Comparison of ENCODE assay signal across 20 mouse cellular contexts in the genomic region with DNA sequence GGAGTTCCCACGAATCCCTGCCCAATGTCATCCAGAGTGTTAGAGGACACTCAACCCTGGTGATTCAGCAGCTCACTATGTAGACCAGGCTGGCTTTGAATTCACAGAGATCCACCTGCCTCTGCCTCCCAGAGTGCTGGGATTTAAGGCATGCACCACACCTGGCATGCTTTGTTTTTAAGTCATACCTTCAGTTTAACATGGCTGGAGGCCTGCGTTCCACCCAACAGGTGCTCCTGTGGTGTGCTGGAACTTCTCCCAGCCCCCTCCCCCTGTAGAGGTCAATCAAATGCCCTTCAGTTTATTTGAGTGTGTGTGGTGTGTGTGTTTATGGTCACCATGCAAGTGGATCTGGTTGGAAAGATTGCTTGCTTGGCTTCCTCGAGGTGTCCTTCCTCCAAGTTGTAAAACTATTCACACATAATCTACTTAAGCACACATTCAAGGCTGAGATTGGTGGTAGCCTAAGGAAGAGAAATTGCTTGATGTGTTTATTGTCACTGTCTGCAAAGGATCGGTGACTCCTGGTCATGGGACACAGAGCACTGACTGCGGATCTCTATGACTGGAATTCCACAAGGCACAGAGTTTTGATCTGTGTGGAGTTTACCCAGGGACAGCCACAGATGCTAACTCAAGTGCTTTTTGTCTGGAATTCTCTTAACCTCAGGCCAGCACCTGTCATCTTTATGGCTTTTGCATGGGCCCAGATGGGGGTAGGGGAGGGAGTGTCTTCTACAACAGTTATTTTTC. TPM values are rescaled to one million over a fixed set of nuclear protein-coding genes. Genes with fewer than 3 reads are reported as not detected.
DNase-seq lines count a peak whose midpoint lies in the region; ATAC-seq and TF ChIP-seq lines count a peak whose summit lies in the region.
"Had no signal": no experiment of that assay in that cellular context is flagged by ENCODE, and none has a peak within 500 bp of the region (broad histone marks: within the 10 kb centered on the region; RNA-seq: fewer than 3 reads in every experiment).

No protein-coding gene starts in this region.

- no peaks in the 10 kb centered on the region for H3K9me3 ChIP-seq in hindbrain, embryonic 10.5 days
- H3K9me3 ChIP-seq in hindbrain, embryonic 11.5 days (ENCODE audit: control insufficient read depth, low read length), result no peaks in the 10 kb centered on the region
- no peaks in the 10 kb centered on the region for H3K9me3 ChIP-seq in limb, embryonic 12.5 days
- H3K9me3 ChIP-seq in limb, embryonic 10.5 days (replicated peaks), result no peaks in the 10 kb centered on the region
- H3K9me3 ChIP-seq in intestine, embryonic 15.5 days, result no peaks in the 10 kb centered on the region
- H3K9me3 ChIP-seq: embryonic facial prominence, embryonic 10.5 days; forebrain, embryonic 13.5 days; heart, embryonic 12.5 days; hindbrain, embryonic 12.5 days had no signal

- no peak overlapping the region for H3K9ac ChIP-seq in hindbrain, embryonic 11.5 days (ENCODE audit: low read depth, low read length)
- no peak overlapping the region for H3K9ac ChIP-seq in limb, embryonic 12.5 days (replicated peaks)
- no peak overlapping the region for H3K9ac ChIP-seq in intestine, embryonic 15.5 days
- H3K9ac ChIP-seq: forebrain, embryonic 13.5 days; forebrain, postnatal 0 days; heart, embryonic 12.5 days; hindbrain, embryonic 12.5 days had no signal

- TF ChIP-seq POLR2A in myocyte (IDR thresholded peaks at IDR 0.05; ENCODE audit: insufficient read length, low read depth), result no peak

- no peak for DNase-seq in hindbrain, embryonic 10.5 days (ENCODE audit: low spot score)
- no peak for DNase-seq in hindbrain, embryonic 11.5 days (ENCODE audit: low spot score)
- DNase-seq in limb, embryonic 10.5 days (ENCODE audit: low spot score), result no peak
- DNase-seq in right cerebral cortex, postnatal 14 days, result no peak
- no peak for DNase-seq in cerebellum, adult 9-11 months
- DNase-seq: adrenal gland, adult 8-10 months; B cell, adult 2 months; cerebellum, adult 18-20 months; cerebellum, postnatal 10 days; forebrain, postnatal 0 days; gastrocnemius, postnatal 14 days had no signal

- no peak overlapping the region for H3ac ChIP-seq in myocyte (ENCODE audit: control insufficient read depth, insufficient read length)

- no peak overlapping the region for H3K4me2 ChIP-seq in hindbrain, embryonic 11.5 days (replicated peaks; ENCODE audit: low read depth, low read length)
- no peak overlapping the region for H3K4me2 ChIP-seq in limb, embryonic 12.5 days
- H3K4me2 ChIP-seq in intestine, embryonic 15.5 days (replicated peaks), result no peak overlapping the region
- H3K4me2 ChIP-seq in myocyte (ENCODE audit: low read depth), result no peak overlapping the region
- H3K4me2 ChIP-seq: forebrain, embryonic 13.5 days; heart, embryonic 12.5 days; hindbrain, embryonic 12.5 days had no signal

- ATAC-seq in hindbrain, embryonic 11.5 days (ENCODE audit: low FRiP score), result no peak
- 0 out of 2 replicates have a peak, but pooled peaks have one; percentile 15 for ATAC-seq in limb, embryonic 12.5 days (ENCODE audit: insufficient number of reproducible peaks, insufficient read depth, low FRiP score, low TSS enrichment, low read depth)
- peak; percentile 60 for ATAC-seq in intestine, embryonic 15.5 days
- ATAC-seq: CD4-positive, CD25-positive, alpha-beta regulatory T cell, adult 4 months; forebrain, embryonic 13.5 days; forebrain, postnatal 0 days; hindbrain, embryonic 16.5 days had no signal

- no peaks in the 10 kb centered on the region for H3K79me2 ChIP-seq in myocyte (ENCODE audit: control insufficient read depth, insufficient read depth)

- peak overlapping the region; percentile 35; the same call in 1 of the 2 replicates for H3K27ac ChIP-seq in hindbrain, embryonic 10.5 days
- H3K27ac ChIP-seq in hindbrain, embryonic 11.5 days (ENCODE audit: low read depth, low read length), result no peak overlapping the region
- H3K27ac ChIP-seq in limb, embryonic 12.5 days, result no peak overlapping the region
- H3K27ac ChIP-seq in limb, embryonic 10.5 days, result no peak overlapping the region
- peak overlapping the region; percentile 51; the same call in 1 of the 2 replicates for H3K27ac ChIP-seq in intestine, embryonic 15.5 days
- H3K27ac ChIP-seq: embryonic facial prominence, embryonic 10.5 days; forebrain, embryonic 13.5 days; hindbrain, embryonic 12.5 days had no signal

- peaks cover 10% of the 10 kb centered on the region; the same call in 1 of the 2 replicates for H3K27me3 ChIP-seq in hindbrain, embryonic 10.5 days (ENCODE audit: insufficient read depth, poor library complexity, severe bottlenecking)
- no peaks in the 10 kb centered on the region for H3K27me3 ChIP-seq in hindbrain, embryonic 11.5 days (ENCODE audit: control insufficient read depth, insufficient read depth, low read length)
- H3K27me3 ChIP-seq in limb, embryonic 12.5 days, result no peaks in the 10 kb centered on the region
- no peaks in the 10 kb centered on the region for H3K27me3 ChIP-seq in limb, embryonic 10.5 days (ENCODE audit: low read depth, poor library complexity, severe bottlenecking)
- H3K27me3 ChIP-seq in intestine, embryonic 15.5 days (replicated peaks), result no peaks in the 10 kb centered on the region
- H3K27me3 ChIP-seq in myocyte (ENCODE audit: control insufficient read depth, insufficient read depth, insufficient read length), result no peaks in the 10 kb centered on the region
- H3K27me3 ChIP-seq: forebrain, embryonic 13.5 days; heart, embryonic 12.5 days; hindbrain, embryonic 12.5 days had no signal

- WGBS in hindbrain, embryonic 10.5 days, result 88% methylated on average over 5 of the region's 5 CpGs
- WGBS in hindbrain, embryonic 11.5 days, result 88% methylated on average over 5 of the region's 5 CpGs
- WGBS in limb, embryonic 12.5 days, result 46% methylated on average over 5 of the region's 5 CpGs
- 60% methylated on average over 5 of the region's 5 CpGs for whole genome bisulfite sequencing in limb, embryonic 10.5 days
- 43% methylated on average over 5 of the region's 5 CpGs for WGBS in intestine, embryonic 15.5 days

- H3K36me3 ChIP-seq in hindbrain, embryonic 10.5 days, result no peaks in the 10 kb centered on the region
- H3K36me3 ChIP-seq in hindbrain, embryonic 11.5 days (ENCODE audit: control insufficient read depth, insufficient read depth, low read length), result no peaks in the 10 kb centered on the region
- no peaks in the 10 kb centered on the region for H3K36me3 ChIP-seq in limb, embryonic 12.5 days
- H3K36me3 ChIP-seq in limb, embryonic 10.5 days, result no peaks in the 10 kb centered on the region
- H3K36me3 ChIP-seq in intestine, embryonic 15.5 days, result no peaks in the 10 kb centered on the region
- no peaks in the 10 kb centered on the region for H3K36me3 ChIP-seq in myocyte (ENCODE audit: control insufficient read depth, insufficient read depth)
- H3K36me3 ChIP-seq: embryonic facial prominence, embryonic 10.5 days; heart, embryonic 12.5 days; hindbrain, embryonic 12.5 days had no signal

- H3K4me1 ChIP-seq in hindbrain, embryonic 10.5 days (replicated peaks), result peaks cover 20% of the 10 kb centered on the region; the same call in 1 of the 2 replicates
- no peaks in the 10 kb centered on the region for H3K4me1 ChIP-seq in hindbrain, embryonic 11.5 days (replicated peaks; ENCODE audit: control insufficient read depth, insufficient read depth, low read length)
- no peaks in the 10 kb centered on the region for H3K4me1 ChIP-seq in limb, embryonic 12.5 days (replicated peaks)
- peaks cover 25% of the 10 kb centered on the region for H3K4me1 ChIP-seq in limb, embryonic 10.5 days
- peaks cover 3% of the 10 kb centered on the region; the same call in 1 of the 2 replicates for H3K4me1 ChIP-seq in intestine, embryonic 15.5 days (replicated peaks)
- H3K4me1 ChIP-seq: hindbrain, embryonic 12.5 days had no signal

- H3K4me3 ChIP-seq in hindbrain, embryonic 10.5 days, result no peak overlapping the region
- H3K4me3 ChIP-seq in hindbrain, embryonic 11.5 days (ENCODE audit: low read depth, low read length), result no peak overlapping the region
- no peak overlapping the region for H3K4me3 ChIP-seq in limb, embryonic 12.5 days (replicated peaks)
- H3K4me3 ChIP-seq in limb, embryonic 10.5 days, result no peak overlapping the region
- no peak overlapping the region for H3K4me3 ChIP-seq in intestine, embryonic 15.5 days (replicated peaks)
- H3K4me3 ChIP-seq in myocyte, result no peak overlapping the region
- H3K4me3 ChIP-seq: embryonic facial prominence, embryonic 10.5 days; forebrain, embryonic 13.5 days; heart, embryonic 12.5 days; hindbrain, embryonic 12.5 days had no signal

TF ChIP-seq in myocyte, 11 proteins besides CTCF, POLR2A, EP300 and RAD21:
- TF ChIP-seq USF1 (IDR thresholded peaks at IDR 0.05; ENCODE audit: low read depth) (no peak), E2F4 (IDR thresholded peaks at IDR 0.05; ENCODE audit: insufficient read depth) (no peak), MYOD1 (IDR thresholded peaks at IDR 0.05; ENCODE audit: control insufficient read depth in 1 of 3, insufficient read length in 2 of 3, low read depth in 2 of 3) (peak in 2 of 3 experiments; percentile 51 to 64), MYOG (IDR thresholded peaks at IDR 0.05; ENCODE audit: control insufficient read depth in 1 of 3, insufficient read depth in 1 of 3, insufficient read length in 2 of 3, low read depth in 2 of 3) (peak in 1 of 3 experiments; percentile 63), TCF12 (IDR thresholded peaks at IDR 0.05; ENCODE audit: insufficient read depth, poor library complexity, severe bottlenecking) (peak; percentile 38), TCF3 (IDR thresholded peaks at IDR 0.05; ENCODE audit: insufficient read length, low read depth) (no peak)
TF ChIP-seq in myocyte: peak in this region for 3.

RNA-seq across cellular contexts. Expression of a gene that starts 47.8 kb away (rescaled TPM):
- polyA plus RNA-seq in hindbrain, embryonic 10.5 days (2016; fragmentation: Nextera tagmentation; extraction: Ambion mirVana), result 360 and 369 TPM in 2 replicates
- 394 and 397 TPM in 2 replicates for polyA plus RNA-seq in hindbrain, embryonic 11.5 days (2014; fragmentation: Nextera tagmentation; extraction: Ambion mirVana)
- polyA plus RNA-seq in limb, embryonic 12.5 days (2016; fragmentation: Nextera tagmentation; extraction: Ambion mirVana), result 370 and 373 TPM in 2 replicates
- 273 and 313 TPM in 2 replicates for polyA plus RNA-seq in limb, embryonic 10.5 days (2016; fragmentation: Nextera tagmentation; extraction: Ambion mirVana)
- polyA plus RNA-seq in intestine, embryonic 15.5 days (2015; fragmentation: Nextera tagmentation; extraction: Ambion mirVana), result 360 and 449 TPM in 2 replicates
- 5.0 TPM for polyA plus RNA-seq in myocyte (2012; fragmentation: generic; extraction: Trizol)

Comparison
In these comparisons a context has a peak if more than half of its experiments do, and no peak if none do; other contexts are left out.
1. H3K27ac ChIP-seq: peak in hindbrain, embryonic 10.5 days (single experiment) and intestine, embryonic 15.5 days (single experiment); none in hindbrain, embryonic 11.5 days (single experiment), limb, embryonic 12.5 days (single experiment) and limb, embryonic 10.5 days (single experiment).
2. RNA of a gene that starts 47.8 kb away (polyA plus RNA-seq): 360 to 449 TPM in intestine, embryonic 15.5 days, 394 to 397 TPM in hindbrain, embryonic 11.5 days, 370 to 373 TPM in limb, embryonic 12.5 days, 360 to 369 TPM in hindbrain, embryonic 10.5 days and 273 to 313 TPM in limb, embryonic 10.5 days; 5.0 TPM in myocyte (single experiment); every median in the first group is over 10 times any median in the second.